Mouse (Mus musculus): ENCODE results near the gene Apob.

The Apob gene

DNA sequence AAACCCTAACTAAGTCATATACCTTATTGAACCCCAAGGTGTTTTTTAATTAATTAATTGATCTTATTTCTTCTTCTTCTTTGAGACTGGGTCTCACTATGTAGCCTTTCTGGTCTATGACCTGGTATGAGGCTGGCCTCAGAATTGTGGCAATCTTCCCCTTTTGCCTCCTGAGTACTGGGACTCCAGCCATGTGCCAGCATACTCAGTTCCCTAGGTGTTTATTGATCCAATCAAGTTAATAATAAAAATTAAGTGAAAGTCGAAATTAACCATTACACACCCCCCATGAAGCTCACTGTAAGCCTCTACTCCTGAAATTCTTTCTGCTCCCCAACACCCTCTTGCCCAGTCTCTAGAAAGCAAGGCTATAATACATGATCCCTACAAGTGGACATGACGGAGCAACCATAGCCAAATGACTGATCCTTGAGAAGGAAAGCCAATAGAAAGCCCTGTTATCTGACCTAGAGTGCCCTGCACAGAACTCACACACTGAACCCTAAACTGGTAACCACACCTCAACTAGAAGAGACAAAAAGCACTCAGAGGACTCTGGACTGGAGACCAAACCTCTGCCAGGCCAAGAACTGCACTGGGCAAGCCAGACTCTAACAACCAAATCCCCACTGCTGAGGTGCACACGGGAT lies 60.8 kb downstream of the Apob start:
- no peak for DNase-seq (ENCODE audit: low spot score)

DNA sequence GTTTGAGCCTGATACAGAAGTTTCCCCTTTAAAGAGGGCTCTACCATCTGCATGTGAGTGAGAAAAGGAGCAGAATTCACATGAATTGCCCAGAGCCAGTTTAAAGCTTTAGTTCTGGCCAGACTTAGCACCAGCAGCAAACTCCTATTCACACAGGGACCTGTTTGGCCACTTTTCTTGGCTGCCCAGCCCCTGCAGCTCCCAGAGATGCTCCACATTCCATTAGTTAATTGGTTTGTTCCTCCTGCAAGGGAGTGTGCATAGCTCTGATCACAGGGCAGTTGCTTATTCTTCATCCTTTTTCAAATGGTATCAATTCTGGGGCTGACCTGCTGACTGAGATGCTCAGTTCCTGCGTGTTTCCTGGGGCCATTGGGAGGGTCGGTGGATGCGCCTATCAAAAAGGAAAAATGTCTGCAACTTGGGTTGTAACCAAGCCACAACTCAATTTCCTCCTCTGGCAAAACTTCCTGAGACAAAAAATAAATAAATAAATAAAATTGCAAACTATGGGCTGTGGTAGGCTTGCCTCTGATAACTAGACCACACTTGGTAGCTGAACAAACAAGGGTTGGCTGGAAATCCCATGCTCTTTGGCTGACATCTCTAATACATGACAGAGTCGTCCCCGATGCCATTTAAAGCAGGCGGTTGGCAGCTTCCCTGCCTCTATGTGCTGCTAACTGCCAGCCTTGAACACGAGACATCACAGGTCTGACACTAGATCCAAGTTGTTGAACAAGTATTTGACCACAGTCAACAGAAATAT lies 65.4 kb downstream of the Apob start:
- DNase-seq (ENCODE audit: low spot score), result no peak

DNA sequence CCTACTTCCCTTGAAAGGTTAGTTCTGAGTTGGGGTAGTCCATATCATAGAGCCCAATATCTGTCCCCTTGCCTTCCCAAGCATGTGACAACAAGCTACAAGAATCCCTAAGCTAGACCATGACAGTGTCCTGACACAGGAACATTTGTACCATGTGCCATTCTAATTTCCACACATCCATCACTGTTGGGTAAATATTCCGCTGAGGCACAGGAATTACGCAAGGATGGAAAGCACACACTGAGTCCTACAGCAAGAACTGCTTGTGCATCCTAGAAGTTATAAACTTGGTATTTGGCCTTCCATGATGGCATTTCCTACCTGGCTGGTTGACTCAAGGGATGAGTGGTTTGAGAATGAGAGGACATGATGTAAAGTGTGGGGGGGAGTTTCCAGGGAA lies 69.6 kb downstream of the Apob start:
- DNase-seq (ENCODE audit: low spot score), result no peak

DNA sequence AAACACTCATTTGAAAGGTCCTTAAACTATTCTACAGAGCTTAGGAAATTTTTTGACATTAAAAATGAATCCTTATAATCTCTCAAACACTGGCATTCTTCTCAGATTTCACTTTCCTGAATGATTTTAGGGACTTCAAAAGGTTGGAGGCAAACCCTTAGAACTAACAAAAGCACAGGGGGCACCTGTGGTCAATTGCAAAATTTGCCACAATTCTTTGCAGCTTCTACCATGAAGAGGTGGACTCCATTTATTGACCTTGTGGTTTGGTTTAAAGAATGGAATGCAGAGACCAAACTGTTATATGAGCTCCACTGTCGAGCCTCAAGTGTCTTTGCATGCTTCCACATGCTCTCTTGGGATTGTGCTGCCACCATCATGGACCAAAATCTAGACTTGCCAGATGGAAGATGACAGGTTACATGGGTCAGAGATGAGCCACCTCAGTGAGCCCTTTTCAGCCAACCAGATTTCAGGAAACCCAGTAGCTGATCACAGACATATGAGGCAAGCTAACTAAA lies 70.4 kb downstream of the Apob start:
- DNase-seq (ENCODE audit: low spot score), result no peak

DNA sequence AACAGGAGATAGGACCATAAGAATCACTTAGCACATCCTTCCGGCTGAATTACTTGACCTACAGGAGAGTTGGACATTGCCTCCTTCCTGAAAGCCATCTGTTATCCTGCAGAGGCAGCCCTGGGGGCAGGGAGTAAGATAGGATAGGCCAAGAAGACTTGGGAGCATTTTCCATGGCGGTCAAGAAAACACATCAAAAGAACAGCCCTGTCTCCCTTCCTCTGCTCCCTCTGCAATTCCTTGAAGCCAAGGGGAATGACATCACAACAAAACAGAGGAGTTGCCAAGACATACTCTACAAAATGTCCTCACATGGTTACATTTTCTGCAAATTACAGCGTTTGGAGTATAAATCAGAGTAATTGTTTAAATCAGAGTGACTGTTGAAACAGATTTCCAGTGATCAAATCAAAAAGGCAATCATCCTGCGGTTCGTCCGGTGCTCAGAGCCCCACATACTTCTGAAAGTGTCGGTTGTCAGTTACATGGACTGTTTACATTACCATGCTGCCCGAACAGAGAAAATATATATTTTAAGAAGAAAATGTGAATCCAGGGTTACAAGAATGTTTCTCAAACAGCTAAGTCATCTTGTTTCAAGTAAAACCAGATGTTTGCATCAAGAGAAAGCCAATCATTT lies 78.7 kb downstream of the Apob start:
- no peak for DNase-seq (ENCODE audit: low spot score)

DNA sequence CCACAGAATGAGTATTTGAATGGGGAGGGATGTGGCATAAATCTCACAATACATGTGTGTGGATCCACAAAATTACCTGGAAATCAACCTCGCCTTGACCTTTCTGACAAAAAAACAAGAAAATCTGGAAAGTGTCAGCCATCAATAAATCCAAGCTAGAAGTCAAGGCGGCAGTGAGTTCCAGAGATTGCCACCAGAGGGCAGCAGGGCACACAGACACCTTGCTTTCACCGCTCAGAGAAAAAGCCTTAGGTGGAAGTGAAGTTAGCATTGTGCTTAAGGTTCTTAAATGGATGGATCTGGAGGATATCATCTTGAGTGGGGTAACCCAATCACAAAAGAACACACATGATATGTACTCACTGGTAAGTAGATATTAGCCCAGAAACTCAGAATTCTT lies 82.1 kb downstream of the Apob start:
- DNase-seq (ENCODE audit: low spot score), result peak; percentile 80

DNA sequence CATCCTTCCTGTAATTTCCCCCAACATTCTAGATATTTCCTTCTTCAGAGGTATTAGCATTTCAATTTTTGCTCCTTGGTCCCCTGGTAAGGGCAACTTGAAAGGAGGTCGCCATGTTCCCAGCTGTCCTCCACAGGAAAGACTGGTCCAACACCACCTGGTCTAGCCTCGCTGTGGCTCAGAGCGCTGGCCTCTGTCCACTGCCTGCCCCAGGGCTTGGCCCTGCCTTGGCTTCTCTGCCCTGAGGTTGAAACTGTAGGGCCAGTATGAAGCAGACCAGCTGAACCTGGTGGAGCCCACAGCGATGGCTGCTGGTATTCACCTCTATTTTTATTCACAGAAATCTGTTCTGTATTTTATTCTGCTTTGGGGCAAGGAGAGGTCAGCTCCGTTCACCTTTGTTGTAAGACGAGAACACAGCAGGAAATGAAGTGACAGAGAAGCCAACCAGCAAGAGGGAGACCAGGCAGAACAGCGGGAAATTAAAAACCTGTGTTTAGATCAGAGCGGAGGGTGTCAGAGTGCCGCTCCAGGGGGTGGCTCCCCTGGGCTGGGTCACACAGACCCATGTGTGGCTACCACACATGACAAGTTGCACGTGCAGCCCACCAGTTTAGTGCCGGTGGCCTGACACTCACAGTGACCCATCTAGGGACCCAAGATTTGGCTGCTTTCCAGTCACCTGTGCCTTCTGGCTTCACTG lies 86.1 kb downstream of the Apob start:
- DNase-seq (ENCODE audit: low spot score), result no peak
